Mouse (Mus musculus): Measurements from ENCODE around the gene Iqsec1.

GRCm38 (mm10) chr6:90805101-90805500 is 183.4 kb downstream of the Iqsec1 start:
- TF ChIP-seq CTCF (conservative IDR thresholded peaks at IDR 0.05; ENCODE audit: low read length) = no peak
- no peak for TF ChIP-seq POU5F1 (IDR thresholded peaks at IDR 0.05; ENCODE audit: borderline replicate concordance, low read length)
- no peak for TF ChIP-seq NANOG (IDR thresholded peaks at IDR 0.05; ENCODE audit: borderline replicate concordance, low read length)
